Mouse (Mus musculus): Measurements from ENCODE around the gene Rhbdl3.

Rhbdl3 gene

GRCm38 (mm10) chr11:80386790-80387189, 86.1 kb downstream of the Rhbdl3 start:
- DNase-seq: no peak

GRCm38 (mm10) chr11:80389885-80390284, 89.2 kb downstream of the Rhbdl3 start:
- DNase-seq: no peak

DNA sequence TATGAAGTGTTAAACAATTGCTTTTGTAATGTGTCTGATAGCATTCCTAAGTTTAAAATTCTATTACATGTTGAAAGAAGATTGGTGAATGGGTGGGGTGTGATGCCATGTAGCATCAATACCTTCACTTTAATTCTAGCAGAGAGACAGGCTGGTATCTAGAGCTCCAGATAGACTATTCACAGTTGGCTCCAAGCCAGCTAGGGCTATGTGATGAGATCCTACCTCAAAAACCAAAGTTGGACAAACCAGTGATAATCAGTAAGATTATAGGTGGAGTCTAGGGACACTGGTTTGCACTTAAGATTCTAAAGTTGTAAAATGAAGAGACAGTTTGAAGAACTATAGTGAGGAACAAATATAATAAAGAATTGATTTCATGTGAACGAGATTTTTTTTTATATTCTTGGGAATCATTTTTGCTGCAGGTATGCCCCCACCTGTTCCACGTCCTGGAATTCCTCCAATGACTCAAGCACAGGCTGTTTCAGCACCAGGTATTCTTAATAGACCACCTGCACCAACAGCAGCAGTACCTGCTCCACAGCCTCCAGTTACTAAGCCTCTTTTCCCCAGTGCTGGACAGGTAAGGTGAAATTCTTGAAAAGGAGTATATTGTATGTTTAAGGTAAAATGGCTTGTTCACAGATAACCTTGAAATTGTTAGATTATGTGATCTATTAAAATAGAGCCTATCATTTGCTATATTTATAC, 90.9 kb downstream of the Rhbdl3 start:
- no peak for DNase-seq

- no peak for DNase-seq
Measured at GRCm38 (mm10) chr11:80395930-80396329, 95.2 kb downstream of the Rhbdl3 start.

GRCm38 (mm10) chr11:80396617-80397016, 95.9 kb downstream of the Rhbdl3 start:
- no peak for DNase-seq

All from kidney, postnatal 36 days (tissue).